Mouse (Mus musculus): ENCODE measurements at regions not wholly inside any gene's neighbourhood (a gene's known extent, or its start where the extent isn't known, plus 50 kb on each side); places are given as distances from the start of the nearest gene placed in this dataset.

DNA sequence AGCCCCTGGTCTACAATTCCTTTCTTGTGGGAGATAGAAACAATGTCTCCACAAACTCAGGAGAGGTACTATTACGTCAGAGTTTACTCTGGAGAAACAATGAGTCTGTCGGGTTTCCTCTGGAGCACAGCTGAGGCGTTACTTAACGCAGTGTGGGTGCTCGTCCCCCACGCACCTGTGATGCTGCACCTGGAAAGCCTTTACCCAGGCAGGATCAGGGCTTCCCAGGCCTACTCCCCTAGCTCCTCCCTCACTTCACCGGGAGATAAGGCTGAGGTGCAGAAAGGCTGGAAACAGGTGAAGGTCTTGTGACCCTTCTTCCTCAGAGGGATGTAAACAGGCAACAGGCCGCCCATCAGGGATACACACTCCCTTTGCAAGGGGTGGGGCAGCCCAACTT is 80.7 kb upstream of the Nr5a2 start:
- no peaks in the 10 kb centered on the region for H3K36me3 ChIP-seq (ENCODE audit: control insufficient read depth in 1 of 2, insufficient read depth in 2 of 2, low read length in 2 of 2)
- H3K27me3 ChIP-seq (ENCODE audit: control insufficient read depth in 1 of 2, insufficient read depth in 2 of 2, low read length in 2 of 2): no peaks in the 10 kb centered on the region
- H3K27ac ChIP-seq (ENCODE audit: control insufficient read depth, low read depth, low read length): no peak overlapping the region
- H3K4me1 ChIP-seq (ENCODE audit: control insufficient read depth in 1 of 2, insufficient read depth in 2 of 2, low read length in 2 of 2): no peaks in the 10 kb centered on the region
- H3K4me3 ChIP-seq (ENCODE audit: control insufficient read depth in 1 of 2, insufficient read depth in 1 of 2, low read depth in 2 of 2, low read length in 2 of 2): no peak overlapping the region
- TF ChIP-seq CHD1 (IDR thresholded peaks at IDR 0.05; ENCODE audit: low read depth, low read length) (no peak), USF1 (IDR thresholded peaks at IDR 0.05; ENCODE audit: low read depth, low read length) (no peak), POLR2A (IDR thresholded peaks at IDR 0.05; ENCODE audit: control insufficient read depth in 1 of 2, insufficient read depth in 1 of 2, low read depth in 1 of 2, low read length in 2 of 2, poor library complexity in 1 of 2) (no peak), SIN3A (IDR thresholded peaks at IDR 0.05; ENCODE audit: low read length) (no peak), EP300 (IDR thresholded peaks at IDR 0.05; ENCODE audit: low read depth in 1 of 2, low read length in 2 of 2) (no peak), POLR2AphosphoS2 (IDR thresholded peaks at IDR 0.05; ENCODE audit: low read length) (no peak), MAZ (IDR thresholded peaks at IDR 0.05; ENCODE audit: low read depth, low read length) (no peak), ETS1 (IDR thresholded peaks at IDR 0.05; ENCODE audit: low read depth, low read length) (no peak), TCF12 (IDR thresholded peaks at IDR 0.05; ENCODE audit: low read depth, low read length) (no peak), NRF1 (IDR thresholded peaks at IDR 0.05; ENCODE audit: insufficient read depth, low read depth, low read length, poor library complexity, severe bottlenecking) (no peak), TAL1 (IDR thresholded peaks at IDR 0.05; ENCODE audit: low read length) (no peak), CTCF (IDR thresholded peaks at IDR 0.05 in 2 of 3, conservative IDR thresholded peaks at IDR 0.05 in 1 of 3; ENCODE audit: control insufficient read depth in 1 of 3, insufficient read depth in 1 of 3, low read depth in 2 of 3, low read length in 3 of 3, poor library complexity in 1 of 3, severe bottlenecking in 1 of 3) (no peak), RAD21 (IDR thresholded peaks at IDR 0.05; ENCODE audit: low read depth, low read length) (no peak), ZKSCAN1 (IDR thresholded peaks at IDR 0.05; ENCODE audit: low read depth, low read length) (no peak)
- no peaks in the 10 kb centered on the region for H3K79me2 ChIP-seq (ENCODE audit: control insufficient read depth, insufficient read depth, low read length, poor library complexity)
- no peak for DNase-seq (ENCODE audit: low read depth, low spot score)
- H3K9ac ChIP-seq (ENCODE audit: control insufficient read depth, low read depth, low read length, poor library complexity, severe bottlenecking): no peak overlapping the region
- no peaks in the 10 kb centered on the region for H3K9me3 ChIP-seq (replicated peaks; ENCODE audit: insufficient read depth, low read length)

DNA sequence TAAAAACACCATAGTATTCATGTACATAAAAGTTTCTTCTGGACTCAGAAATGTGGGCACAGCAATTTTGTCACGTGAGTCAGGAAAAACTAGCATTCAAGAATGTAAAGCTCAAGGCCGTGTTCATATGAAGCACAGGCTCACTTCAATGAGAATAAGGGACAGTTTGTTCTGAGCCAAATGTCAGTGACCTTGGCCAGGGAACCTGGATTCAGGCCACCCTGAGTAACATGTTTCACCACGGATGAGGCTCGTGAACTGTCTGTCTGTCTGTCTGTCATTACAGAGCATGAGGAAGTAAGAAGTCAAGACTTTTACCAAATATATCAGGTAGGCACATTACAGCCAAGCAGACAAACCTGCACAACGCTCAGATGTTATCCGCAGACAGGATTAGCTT is 74.3 kb upstream of the Nr5a2 start:
- H3K27ac ChIP-seq (ENCODE audit: control insufficient read depth, low read depth, low read length): no peak overlapping the region
- no peaks in the 10 kb centered on the region for H3K4me1 ChIP-seq (ENCODE audit: control insufficient read depth in 1 of 2, insufficient read depth in 2 of 2, low read length in 2 of 2)
- no peak overlapping the region for H3K9ac ChIP-seq (ENCODE audit: control insufficient read depth, low read depth, low read length, poor library complexity, severe bottlenecking)
- no peak overlapping the region for H3K4me3 ChIP-seq (ENCODE audit: control insufficient read depth in 1 of 2, insufficient read depth in 1 of 2, low read depth in 2 of 2, low read length in 2 of 2)
- no peak for DNase-seq (ENCODE audit: low read depth, low spot score)
- no peaks in the 10 kb centered on the region for H3K36me3 ChIP-seq (ENCODE audit: control insufficient read depth in 1 of 2, insufficient read depth in 2 of 2, low read length in 2 of 2)
- no peaks in the 10 kb centered on the region for H3K9me3 ChIP-seq (replicated peaks; ENCODE audit: insufficient read depth, low read length)
- no peaks in the 10 kb centered on the region for H3K27me3 ChIP-seq (ENCODE audit: control insufficient read depth in 1 of 2, insufficient read depth in 2 of 2, low read length in 2 of 2)
- H3K79me2 ChIP-seq (ENCODE audit: control insufficient read depth, insufficient read depth, low read length, poor library complexity): no peaks in the 10 kb centered on the region
- TF ChIP-seq MAZ (IDR thresholded peaks at IDR 0.05; ENCODE audit: low read depth, low read length) (no peak), ZKSCAN1 (IDR thresholded peaks at IDR 0.05; ENCODE audit: low read depth, low read length) (no peak), NRF1 (IDR thresholded peaks at IDR 0.05; ENCODE audit: insufficient read depth, low read depth, low read length, poor library complexity, severe bottlenecking) (no peak), MAX (IDR thresholded peaks at IDR 0.05; ENCODE audit: low read length) (no peak), TCF12 (IDR thresholded peaks at IDR 0.05; ENCODE audit: low read depth, low read length) (no peak), MYB (IDR thresholded peaks at IDR 0.05; ENCODE audit: low read depth, low read length) (no peak), CTCF (IDR thresholded peaks at IDR 0.05 in 2 of 3, conservative IDR thresholded peaks at IDR 0.05 in 1 of 3; ENCODE audit: control insufficient read depth in 1 of 3, insufficient read depth in 1 of 3, low read depth in 2 of 3, low read length in 3 of 3, poor library complexity in 1 of 3, severe bottlenecking in 1 of 3) (no peak), ZNF384 (IDR thresholded peaks at IDR 0.05; ENCODE audit: low read depth, low read length) (no peak), UBTF (IDR thresholded peaks at IDR 0.05; ENCODE audit: borderline replicate concordance, insufficient read depth, low read depth, low read length) (no peak), ZC3H11A (IDR thresholded peaks at IDR 0.05; ENCODE audit: low read depth, low read length) (no peak), EP300 (IDR thresholded peaks at IDR 0.05; ENCODE audit: low read depth in 1 of 2, low read length in 2 of 2) (no peak), MAFK (IDR thresholded peaks at IDR 0.05; ENCODE audit: borderline replicate concordance, low read depth, low read length) (no peak), JUND (IDR thresholded peaks at IDR 0.05; ENCODE audit: low read depth, low read length) (no peak), RAD21 (IDR thresholded peaks at IDR 0.05; ENCODE audit: low read depth, low read length) (no peak)

Measured in MEL (cell line).